Mouse (Mus musculus): Measurements from ENCODE around the gene Cisd1.

DNA sequence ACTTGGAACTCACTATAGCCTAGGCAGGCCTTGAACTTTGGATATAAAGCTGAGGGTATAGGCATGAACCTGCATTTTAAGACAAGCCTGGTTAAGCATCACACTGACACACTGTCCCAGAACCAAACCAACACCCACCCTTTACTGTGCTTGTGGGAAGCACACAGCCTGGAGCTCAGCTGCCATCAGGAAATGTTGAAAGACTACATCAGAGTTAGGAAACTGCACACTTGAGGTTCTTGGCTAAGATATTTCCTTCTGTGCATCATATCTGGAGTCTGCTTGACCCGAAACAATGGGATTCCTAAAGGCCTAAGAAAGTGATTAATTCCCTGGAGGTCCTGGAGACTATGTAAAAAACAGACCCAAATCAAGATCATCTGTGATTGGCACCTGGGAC is 4.5 kb upstream of the Cisd1 start:
- TF ChIP-seq CTCF (IDR thresholded peaks at IDR 0.05; ENCODE audit: extremely low read depth, insufficient read depth, insufficient read length, insufficient replicate concordance): no peak
- no peak for TF ChIP-seq POLR2A (IDR thresholded peaks at IDR 0.05; ENCODE audit: low read depth, low read length)
